Mouse (Mus musculus): ENCODE measurements around the gene Nckipsd.

Nckipsd gene

GRCm38 (mm10) chr9:108808163-108808665 is at the start of gene Nckipsd:
Gene Nckipsd (plus strand): TSS chr9:108808368.
- peak; percentile 96 for DNase-seq

GRCm38 (mm10) chr9:108759121-108759520 is 49.0 kb upstream of the Nckipsd start:
- DNase-seq: no peak

- DNase-seq: peak; percentile 65
Measured at GRCm38 (mm10) chr9:108759805-108760204, 48.4 kb upstream of the Nckipsd start.

GRCm38 (mm10) chr9:108761561-108761960 is 46.6 kb upstream of the Nckipsd start:
- no peak for DNase-seq

GRCm38 (mm10) chr9:108764971-108765370 is 43.2 kb upstream of the Nckipsd start:
- DNase-seq: no peak

- DNase-seq: no peak
Measured at GRCm38 (mm10) chr9:108776614-108777013, 31.6 kb upstream of the Nckipsd start.

- no peak for DNase-seq
Measured at GRCm38 (mm10) chr9:108777276-108777675, 30.9 kb upstream of the Nckipsd start.

GRCm38 (mm10) chr9:108780959-108781358 is 27.2 kb upstream of the Nckipsd start:
- no peak for DNase-seq

GRCm38 (mm10) chr9:108781891-108782290 is 26.3 kb upstream of the Nckipsd start:
- no peak for DNase-seq

- no peak for DNase-seq
Measured at GRCm38 (mm10) chr9:108782836-108783547, 25.2 kb upstream of the Nckipsd start.

- peak; percentile 99 for DNase-seq
Measured at GRCm38 (mm10) chr9:108783548-108784463, 24.4 kb upstream of the Nckipsd start, which contains the start of gene Ip6k2. Gene Ip6k2 (plus strand): TSS chr9:108783796.

GRCm38 (mm10) chr9:108785416-108785815 is 22.8 kb upstream of the Nckipsd start:
- no peak for DNase-seq

- no peak for DNase-seq
Measured at GRCm38 (mm10) chr9:108786494-108786893, 21.7 kb upstream of the Nckipsd start.

GRCm38 (mm10) chr9:108787080-108787479 is 21.1 kb upstream of the Nckipsd start:
- DNase-seq: no peak

- no peak for DNase-seq
Measured at GRCm38 (mm10) chr9:108788713-108789112, 19.5 kb upstream of the Nckipsd start.

GRCm38 (mm10) chr9:108792307-108792706 is 15.9 kb upstream of the Nckipsd start:
- DNase-seq: no peak

- no peak for DNase-seq
Measured at GRCm38 (mm10) chr9:108792730-108793129, 15.4 kb upstream of the Nckipsd start.

- DNase-seq: no peak
Measured at GRCm38 (mm10) chr9:108795281-108795680, 12.9 kb upstream of the Nckipsd start.

GRCm38 (mm10) chr9:108795762-108796161 is 12.4 kb upstream of the Nckipsd start:
- DNase-seq: peak; percentile 79

- DNase-seq: no peak
Measured at GRCm38 (mm10) chr9:108796351-108796981, 11.7 kb upstream of the Nckipsd start.

- no peak for DNase-seq
Measured at GRCm38 (mm10) chr9:108797477-108797876, 10.7 kb upstream of the Nckipsd start.

- no peak for DNase-seq
Measured at GRCm38 (mm10) chr9:108798508-108799075, 9.6 kb upstream of the Nckipsd start.

GRCm38 (mm10) chr9:108799564-108799963 is 8.6 kb upstream of the Nckipsd start:
- DNase-seq: no peak

All from lung, postnatal 10 days (tissue).